Mouse (Mus musculus): ENCODE results near the gene Pgghg. TPM values are rescaled to one million over a fixed set of nuclear protein-coding genes. Genes with fewer than 3 reads are reported as not detected.

Pgghg gene
- total RNA-seq, 2 experiments from 2014 or later, result 4.0 to 7.1 TPM

- no peak for TF ChIP-seq CTCF (conservative IDR thresholded peaks at IDR 0.05)
- H3K4me3 ChIP-seq, result peak overlapping the region; percentile 54
- H3K27ac ChIP-seq, result peak overlapping the region; percentile 89
- no peak for DNase-seq (ENCODE audit: low spot score in 2 of 2)
Observed at GRCm38 (mm10) chr7:140942341-140942740, 1.1 kb downstream of the Pgghg start.

GRCm38 (mm10) chr7:140942811-140943210, 1.6 kb downstream of the Pgghg start:
- no peak overlapping the region for H3K4me3 ChIP-seq
- DNase-seq (ENCODE audit: low spot score in 2 of 2), result no peak
- no peak overlapping the region for H3K27ac ChIP-seq
- no peak for TF ChIP-seq CTCF (conservative IDR thresholded peaks at IDR 0.05)

- no peak for DNase-seq (ENCODE audit: low spot score in 2 of 2)
- Histone ChIP-seq H3K4me3 (no peak overlapping the region), H3K27ac (no peak overlapping the region)
- TF ChIP-seq CTCF (conservative IDR thresholded peaks at IDR 0.05), result no peak
Observed at GRCm38 (mm10) chr7:140943356-140943755, 2.2 kb downstream of the Pgghg start.

- H3K27ac ChIP-seq, result no peak overlapping the region
- TF ChIP-seq CTCF (conservative IDR thresholded peaks at IDR 0.05), result no peak
- no peak overlapping the region for H3K4me3 ChIP-seq
Observed at GRCm38 (mm10) chr7:140944236-140944635, 3.0 kb downstream of the Pgghg start.

GRCm38 (mm10) chr7:140945247-140945646, 4.1 kb downstream of the Pgghg start:
- TF ChIP-seq CTCF (conservative IDR thresholded peaks at IDR 0.05), result no peak
- no peak for DNase-seq (ENCODE audit: low spot score in 2 of 2)
- Histone ChIP-seq H3K27ac (no peak overlapping the region), H3K4me3 (no peak overlapping the region)

More at GRCm38 (mm10) chr7:140944236-140944635, 3.0 kb downstream of the Pgghg start:
- no peak for DNase-seq (ENCODE audit: low spot score in 2 of 2)

- DNase-seq (ENCODE audit: low spot score in 2 of 2), result no peak
- H3K4me3 ChIP-seq, result no peak overlapping the region
- no peak for TF ChIP-seq CTCF (conservative IDR thresholded peaks at IDR 0.05)
- no peak overlapping the region for H3K27ac ChIP-seq
Observed at GRCm38 (mm10) chr7:140946311-140946710, 5.1 kb downstream of the Pgghg start.

GRCm38 (mm10) chr7:140946980-140947379, 5.8 kb downstream of the Pgghg start:
- no peak for TF ChIP-seq CTCF (conservative IDR thresholded peaks at IDR 0.05)
- no peak for DNase-seq (ENCODE audit: low spot score in 2 of 2)
- no peak overlapping the region for H3K27ac ChIP-seq
- H3K4me3 ChIP-seq, result no peak overlapping the region

- Histone ChIP-seq H3K4me3 (no peak overlapping the region), H3K27ac (no peak overlapping the region)
- DNase-seq (ENCODE audit: low spot score in 2 of 2), result no peak
- TF ChIP-seq CTCF (conservative IDR thresholded peaks at IDR 0.05), result no peak
Observed at GRCm38 (mm10) chr7:140948161-140948560, 7.0 kb downstream of the Pgghg start.

- DNase-seq (ENCODE audit: low spot score in 2 of 2), result no peak
- no peak for TF ChIP-seq CTCF (conservative IDR thresholded peaks at IDR 0.05)
- Histone ChIP-seq H3K4me3 (no peak overlapping the region), H3K27ac (no peak overlapping the region)
Observed at GRCm38 (mm10) chr7:140949255-140949654, 8.1 kb downstream of the Pgghg start.

- H3K4me3 ChIP-seq, result no peak within 1 kb of the TSS
- no peak within 1 kb of the TSS for H3K27ac ChIP-seq
- no peak for TF ChIP-seq CTCF (conservative IDR thresholded peaks at IDR 0.05)
Observed at GRCm38 (mm10) chr7:140949824-140950530, 8.8 kb downstream of the Pgghg start, which contains the start of gene Ifitm5. Gene Ifitm5 (minus strand): TSS chr7:140950291.

GRCm38 (mm10) chr7:140951051-140951450, 9.9 kb downstream of the Pgghg start:
- DNase-seq (ENCODE audit: low spot score in 2 of 2), result no peak
- Histone ChIP-seq H3K4me3 (no peak overlapping the region), H3K27ac (no peak overlapping the region)
- TF ChIP-seq CTCF (conservative IDR thresholded peaks at IDR 0.05), result no peak

More at GRCm38 (mm10) chr7:140949824-140950530, 8.8 kb downstream of the Pgghg start, which contains the start of gene Ifitm5:
- DNase-seq (ENCODE audit: low spot score in 2 of 2), result no peak

- no peak for DNase-seq (ENCODE audit: low spot score in 2 of 2)
- H3K4me3 ChIP-seq, result no peak overlapping the region
- TF ChIP-seq CTCF (conservative IDR thresholded peaks at IDR 0.05), result no peak
- H3K27ac ChIP-seq, result no peak overlapping the region
Observed at GRCm38 (mm10) chr7:140951765-140952164, 10.6 kb downstream of the Pgghg start.

- TF ChIP-seq CTCF (conservative IDR thresholded peaks at IDR 0.05), result no peak
- Histone ChIP-seq H3K4me3 (no peak overlapping the region), H3K27ac (no peak overlapping the region)
- no peak for DNase-seq (ENCODE audit: low spot score in 2 of 2)
Observed at GRCm38 (mm10) chr7:140952441-140952840, 11.2 kb downstream of the Pgghg start.

- H3K4me3 ChIP-seq, result no peak overlapping the region
- no peak overlapping the region for H3K27ac ChIP-seq
- TF ChIP-seq CTCF (conservative IDR thresholded peaks at IDR 0.05), result no peak
- no peak for DNase-seq (ENCODE audit: low spot score in 2 of 2)
Observed at GRCm38 (mm10) chr7:140953133-140953532, 11.9 kb downstream of the Pgghg start.

Measured in layer of hippocampus, adult 2 months (tissue).